Mouse (Mus musculus): ENCODE measurements around the gene Gm28051. TPM values are rescaled to one million over a fixed set of nuclear protein-coding genes. Genes with fewer than 3 reads are reported as not detected.

Gene Gm28051
- polyA plus RNA-seq, 1 experiment from 2014 or later: not detected

DNA sequence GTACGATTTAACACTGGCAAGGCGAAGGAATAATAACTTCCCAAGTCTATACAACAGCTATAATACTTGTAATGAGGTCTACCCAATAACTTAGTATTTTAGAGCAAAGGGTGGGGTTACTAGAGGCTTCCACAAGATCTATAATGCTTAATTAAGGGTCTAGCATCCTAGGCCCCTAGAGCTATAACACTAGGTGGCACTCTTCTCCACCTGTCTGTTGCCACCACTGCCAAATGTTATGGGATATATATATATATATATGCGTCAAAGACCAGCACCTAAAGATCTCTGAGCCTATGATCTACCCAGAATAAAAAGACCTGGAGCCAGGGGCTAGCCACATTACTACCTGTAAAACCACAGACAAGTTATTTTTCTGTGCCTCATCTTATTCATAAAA lies 17.3 kb downstream of the Gm28051 start:
- Histone ChIP-seq H3K4me2 (replicated peaks) (no peak overlapping the region), H3K27me3 (no peaks in the 10 kb centered on the region), H3K9ac (no peak overlapping the region), H3K9me3 (no peaks in the 10 kb centered on the region), H3K4me1 (peaks cover 17% of the 10 kb centered on the region), H3K4me3 (no peak overlapping the region), H3K36me3 (0 out of 2 replicates have a peak, but pooled peaks cover 2% of the 10 kb centered on the region), H3K27ac (no peak overlapping the region)
- ATAC-seq (ENCODE audit: insufficient number of reproducible peaks, insufficient read depth, low FRiP score, low TSS enrichment): no peak
- 69% methylated on average over 3 of the region's 3 CpGs for WGBS

DNA sequence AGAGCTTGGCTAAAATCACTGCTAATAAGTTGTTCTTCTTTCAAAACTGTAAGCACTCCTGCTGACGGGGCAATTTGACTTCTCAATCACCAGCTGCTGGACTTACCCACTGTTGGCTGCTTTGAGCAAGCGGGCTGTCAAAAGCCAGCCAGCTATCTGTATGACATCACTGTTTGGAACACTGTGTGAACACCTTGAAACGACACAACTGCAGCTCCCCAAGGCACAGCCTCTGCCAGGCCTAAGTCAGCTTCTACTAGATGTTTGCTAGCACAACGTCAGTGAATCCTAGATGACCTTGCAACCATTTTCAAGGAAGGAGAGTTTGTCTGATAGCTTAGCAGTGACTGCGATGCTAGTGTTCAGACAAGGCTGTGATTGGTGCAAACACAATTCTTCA lies 18.5 kb downstream of the Gm28051 start:
- Histone ChIP-seq H3K36me3 (0 out of 2 replicates have a peak, but pooled peaks cover 2% of the 10 kb centered on the region), H3K9me3 (no peaks in the 10 kb centered on the region), H3K4me1 (peaks cover 9% of the 10 kb centered on the region), H3K4me3 (no peak overlapping the region), H3K27ac (no peak overlapping the region), H3K9ac (no peak overlapping the region), H3K27me3 (no peaks in the 10 kb centered on the region), H3K4me2 (replicated peaks) (no peak overlapping the region)
- ATAC-seq (ENCODE audit: insufficient number of reproducible peaks, insufficient read depth, low FRiP score, low TSS enrichment): no peak
- WGBS: 84% methylated on average over 5 of the region's 5 CpGs

DNA sequence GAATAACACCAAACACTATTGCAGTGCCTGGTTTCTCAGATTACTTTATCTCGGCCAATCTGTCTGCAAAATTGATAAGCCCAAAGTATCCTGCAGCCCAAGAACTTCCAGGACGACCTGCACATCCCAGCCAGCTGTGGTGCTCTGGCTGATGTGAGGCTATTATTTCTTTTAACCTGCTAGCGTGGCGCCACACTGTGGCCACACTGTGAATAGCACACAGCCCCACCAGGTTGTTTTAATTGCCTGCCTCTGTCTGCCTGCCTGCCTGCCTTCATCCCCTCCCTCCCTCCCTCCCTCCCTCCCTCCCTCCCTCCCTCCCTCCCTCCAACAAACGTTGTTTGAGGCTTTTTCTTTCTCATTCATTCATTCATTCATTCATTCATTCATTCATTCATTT lies 24.2 kb downstream of the Gm28051 start:
- WGBS: 14% methylated on average over 4 of the region's 5 CpGs
- Histone ChIP-seq H3K36me3 (no peaks in the 10 kb centered on the region), H3K27me3 (no peaks in the 10 kb centered on the region), H3K9ac (no peak overlapping the region), H3K4me2 (replicated peaks) (no peak overlapping the region), H3K4me1 (peaks cover 17% of the 10 kb centered on the region; the same call in 1 of the 2 replicates), H3K9me3 (no peaks in the 10 kb centered on the region), H3K4me3 (no peak overlapping the region), H3K27ac (no peak overlapping the region)
- ATAC-seq (ENCODE audit: insufficient number of reproducible peaks, insufficient read depth, low FRiP score, low TSS enrichment): no peak

DNA sequence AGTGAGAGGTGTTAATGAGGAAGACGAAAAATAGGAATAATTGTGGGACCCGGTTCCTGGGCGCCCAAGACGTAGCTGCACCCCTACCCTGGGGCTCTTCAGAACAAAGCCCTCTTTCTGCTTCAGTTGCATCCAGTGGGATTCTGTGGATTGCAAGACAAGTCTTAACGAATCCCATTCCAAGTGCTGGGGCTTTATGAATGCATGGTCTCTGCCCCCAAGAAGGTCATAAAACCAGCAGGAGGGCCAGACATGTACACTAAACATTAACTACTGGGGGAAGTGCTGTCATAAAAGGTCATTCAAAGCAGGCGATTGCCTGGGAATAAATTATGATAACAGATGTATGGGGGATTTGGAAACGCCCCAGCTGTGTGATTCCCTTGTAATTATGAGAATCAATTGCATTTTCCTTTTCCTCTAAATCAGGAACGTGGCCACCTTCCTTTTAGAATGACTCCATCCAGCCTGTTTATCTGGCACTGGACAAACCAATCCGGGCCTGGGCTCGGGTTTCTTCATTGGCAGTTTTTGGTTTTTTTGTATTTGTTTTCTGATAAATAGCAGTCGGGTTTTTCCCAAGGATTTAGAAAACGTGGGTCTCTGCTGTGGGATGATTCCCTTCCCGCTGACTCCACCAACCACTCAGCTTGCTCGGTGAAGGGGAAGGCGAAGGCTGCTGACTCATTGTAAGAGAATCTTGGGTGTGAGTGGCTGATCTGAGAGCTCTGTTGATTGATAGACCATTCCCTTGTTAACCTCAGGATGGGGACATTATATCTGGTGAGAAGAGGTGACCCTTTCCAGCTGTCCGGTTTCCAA lies 26.6 kb downstream of the Gm28051 start:
- peak overlapping the region; percentile 43 for H3K4me2 ChIP-seq (replicated peaks)
- peak; percentile 18; the same call in 1 of the 2 replicates for ATAC-seq (ENCODE audit: insufficient number of reproducible peaks, insufficient read depth, low FRiP score, low TSS enrichment)
- 0 out of 2 replicates have a peak overlapping the region, but pooled peaks have one; percentile 4 for H3K4me3 ChIP-seq
- 42% methylated on average over 16 of the region's 16 CpGs for WGBS
- H3K4me1 ChIP-seq: peaks cover 17% of the 10 kb centered on the region; the same call in 1 of the 2 replicates
- H3K9ac ChIP-seq: no peak overlapping the region
- no peaks in the 10 kb centered on the region for H3K36me3 ChIP-seq
- no peaks in the 10 kb centered on the region for H3K9me3 ChIP-seq
- H3K27ac ChIP-seq: peak overlapping the region; percentile 86
- no peaks in the 10 kb centered on the region for H3K27me3 ChIP-seq

DNA sequence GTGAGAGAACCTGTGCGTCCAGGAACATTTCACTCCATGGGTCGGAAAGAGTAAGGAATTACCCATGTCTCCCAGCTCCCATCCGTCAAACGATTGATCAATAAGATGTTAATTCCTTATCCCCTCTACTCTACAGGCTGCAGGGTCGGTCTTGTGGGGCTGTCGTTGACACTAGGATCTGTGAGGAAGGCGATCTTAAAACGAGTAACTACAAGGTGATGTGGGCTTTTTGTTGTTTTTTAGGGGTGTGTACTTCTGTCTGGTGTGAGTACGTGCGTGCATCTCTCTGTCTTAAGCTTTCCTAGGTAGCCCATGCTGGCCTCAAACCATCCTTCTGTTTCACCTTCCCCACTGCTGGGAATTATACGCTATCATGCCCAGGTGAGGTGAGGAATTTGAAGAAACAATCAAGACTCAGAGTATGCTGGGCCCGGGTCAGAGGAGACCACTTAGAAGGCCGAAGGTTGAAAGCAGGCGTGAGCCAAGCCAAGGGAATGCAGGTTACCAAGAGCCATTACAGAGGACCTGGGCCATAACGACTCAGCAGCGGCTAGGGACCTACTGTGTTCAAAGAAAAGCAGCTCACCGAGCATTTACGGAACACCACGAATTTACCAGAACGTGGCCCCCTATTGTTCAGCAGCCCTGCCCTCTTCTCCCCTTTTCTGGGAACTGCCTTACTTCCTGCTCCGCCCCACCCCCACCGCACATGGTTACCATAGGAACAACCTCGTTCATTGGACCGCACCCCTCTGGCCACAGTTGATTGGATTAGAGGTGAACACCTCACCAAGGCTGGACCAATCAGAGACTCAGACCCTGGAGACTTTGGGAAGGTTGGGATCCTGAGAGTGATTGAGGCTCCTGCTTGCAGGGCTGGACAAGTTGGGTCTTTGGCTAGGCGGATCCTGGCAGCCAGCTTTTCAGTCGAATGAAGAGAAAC lies 27.4 kb downstream of the Gm28051 start:
- Histone ChIP-seq H3K27ac (peak overlapping the region; percentile 86), H3K4me3 (0 out of 2 replicates have a peak overlapping the region, but pooled peaks have one; percentile 9), H3K27me3 (no peaks in the 10 kb centered on the region), H3K4me1 (peaks cover 19% of the 10 kb centered on the region; the same call in 1 of the 2 replicates), H3K4me2 (replicated peaks) (peak overlapping the region; percentile 43), H3K36me3 (no peaks in the 10 kb centered on the region), H3K9me3 (no peaks in the 10 kb centered on the region), H3K9ac (no peak overlapping the region)
- peak; percentile 92 for ATAC-seq (ENCODE audit: insufficient number of reproducible peaks, insufficient read depth, low FRiP score, low TSS enrichment)
- 35% methylated on average over 26 of the region's 26 CpGs for WGBS

DNA sequence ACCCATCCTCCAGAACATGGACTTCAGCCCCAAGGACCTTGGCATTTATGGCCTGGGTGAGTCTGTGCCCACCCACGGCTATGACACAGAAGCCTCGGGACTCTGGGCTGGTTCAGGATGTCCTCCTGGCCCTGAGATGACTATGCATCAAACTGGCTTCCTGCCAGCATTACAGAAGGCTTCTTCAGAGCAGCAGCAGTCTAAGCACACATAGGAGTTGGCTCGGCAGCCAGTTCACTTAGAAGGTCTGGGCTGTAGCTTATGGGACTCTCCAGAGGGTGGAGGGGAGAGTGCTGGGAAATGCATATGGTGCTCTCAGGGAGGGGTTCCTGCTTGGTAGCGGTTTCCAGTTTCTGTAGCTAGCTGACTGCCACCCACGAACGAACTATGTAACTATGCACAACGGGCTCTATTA lies 31.8 kb downstream of the Gm28051 start:
- Histone ChIP-seq H3K9ac (no peak overlapping the region), H3K27ac (no peak overlapping the region), H3K9me3 (no peaks in the 10 kb centered on the region), H3K4me1 (peaks cover 11% of the 10 kb centered on the region; the same call in 1 of the 2 replicates), H3K4me2 (replicated peaks) (no peak overlapping the region), H3K4me3 (no peak overlapping the region), H3K27me3 (no peaks in the 10 kb centered on the region), H3K36me3 (no peaks in the 10 kb centered on the region)
- ATAC-seq (ENCODE audit: insufficient number of reproducible peaks, insufficient read depth, low FRiP score, low TSS enrichment): no peak
- 73% methylated on average over 7 of the region's 7 CpGs for WGBS

DNA sequence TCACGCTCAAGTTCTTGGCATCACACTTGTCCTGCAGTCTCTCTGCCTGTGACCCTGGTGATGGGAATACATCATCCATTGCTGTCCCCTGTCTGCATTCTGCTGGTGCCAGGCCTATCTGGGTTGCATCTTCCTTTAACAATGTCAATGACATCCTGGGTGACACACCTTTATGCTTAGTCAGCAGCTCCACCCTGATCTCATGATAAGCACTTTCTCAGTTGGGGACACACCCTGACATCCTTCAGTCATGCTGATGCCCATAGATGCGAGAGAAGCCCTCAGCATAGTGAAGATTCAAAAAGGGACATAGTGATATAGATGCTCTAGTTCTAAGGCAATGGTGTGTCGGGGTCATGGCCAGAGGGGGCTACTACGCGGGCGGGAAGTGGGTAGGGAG lies 32.4 kb downstream of the Gm28051 start:
- no peak overlapping the region for H3K4me2 ChIP-seq (replicated peaks)
- H3K9me3 ChIP-seq: no peaks in the 10 kb centered on the region
- H3K36me3 ChIP-seq: no peaks in the 10 kb centered on the region
- H3K27me3 ChIP-seq: no peaks in the 10 kb centered on the region
- ATAC-seq (ENCODE audit: insufficient number of reproducible peaks, insufficient read depth, low FRiP score, low TSS enrichment): no peak
- no peak overlapping the region for H3K9ac ChIP-seq
- H3K4me3 ChIP-seq: no peak overlapping the region
- H3K4me1 ChIP-seq: 0 out of 2 replicates have a peak, but pooled peaks cover 7% of the 10 kb centered on the region
- 91% methylated on average over 6 of the region's 6 CpGs for WGBS
- no peak overlapping the region for H3K27ac ChIP-seq

DNA sequence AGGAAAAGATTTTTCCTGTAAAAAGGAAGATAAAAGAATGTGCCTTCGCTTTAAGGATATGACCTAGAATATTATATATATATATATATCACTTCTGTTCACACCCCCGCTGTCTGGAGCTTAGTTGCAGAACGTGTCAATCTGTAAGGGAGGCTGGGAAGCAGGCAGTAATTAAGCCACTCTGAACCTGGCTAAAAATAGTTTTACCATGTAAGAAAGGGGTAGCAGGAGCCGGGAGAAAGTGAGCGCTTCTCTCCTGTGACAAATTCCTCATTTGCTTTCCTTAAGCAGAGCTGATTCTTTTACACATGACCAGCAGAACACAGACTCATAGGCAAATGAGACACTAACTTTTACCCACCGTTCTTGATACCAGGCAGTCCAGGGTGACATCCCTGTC lies 33.7 kb downstream of the Gm28051 start:
- H3K9ac ChIP-seq: no peak overlapping the region
- H3K36me3 ChIP-seq: no peaks in the 10 kb centered on the region
- no peak overlapping the region for H3K4me2 ChIP-seq (replicated peaks)
- H3K27me3 ChIP-seq: no peaks in the 10 kb centered on the region
- peaks cover 6% of the 10 kb centered on the region; the same call in 1 of the 2 replicates for H3K4me1 ChIP-seq
- WGBS: 64% methylated on average over 6 of the region's 6 CpGs
- H3K27ac ChIP-seq: no peak overlapping the region
- no peaks in the 10 kb centered on the region for H3K9me3 ChIP-seq
- H3K4me3 ChIP-seq: no peak overlapping the region
- ATAC-seq (ENCODE audit: insufficient number of reproducible peaks, insufficient read depth, low FRiP score, low TSS enrichment): no peak

DNA sequence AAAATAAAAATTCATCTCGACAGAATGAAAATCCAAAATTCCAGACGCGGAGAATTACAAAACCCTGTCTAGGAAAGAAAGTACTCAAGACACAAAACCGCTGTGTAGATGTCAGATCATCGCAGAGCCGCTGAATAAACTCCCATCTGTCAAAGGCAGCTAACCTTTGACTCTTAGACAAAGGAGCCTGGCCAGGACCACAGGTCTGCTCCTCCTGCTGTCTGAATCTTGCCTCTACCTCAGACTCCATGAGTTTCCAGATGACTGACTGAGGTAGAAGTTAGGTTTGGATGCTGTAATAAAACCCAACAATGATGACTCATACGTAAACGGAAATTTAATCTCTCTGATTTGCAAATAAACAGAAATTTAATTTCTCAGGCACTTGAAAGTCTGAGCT lies 34.6 kb downstream of the Gm28051 start:
- ATAC-seq (ENCODE audit: insufficient number of reproducible peaks, insufficient read depth, low FRiP score, low TSS enrichment): no peak
- Histone ChIP-seq H3K9ac (no peak overlapping the region), H3K9me3 (no peaks in the 10 kb centered on the region), H3K4me1 (peaks cover 6% of the 10 kb centered on the region; the same call in 1 of the 2 replicates), H3K36me3 (no peaks in the 10 kb centered on the region), H3K4me3 (no peak overlapping the region), H3K4me2 (replicated peaks) (no peak overlapping the region), H3K27ac (no peak overlapping the region), H3K27me3 (no peaks in the 10 kb centered on the region)
- 72% methylated on average over 8 of the region's 8 CpGs for WGBS

DNA sequence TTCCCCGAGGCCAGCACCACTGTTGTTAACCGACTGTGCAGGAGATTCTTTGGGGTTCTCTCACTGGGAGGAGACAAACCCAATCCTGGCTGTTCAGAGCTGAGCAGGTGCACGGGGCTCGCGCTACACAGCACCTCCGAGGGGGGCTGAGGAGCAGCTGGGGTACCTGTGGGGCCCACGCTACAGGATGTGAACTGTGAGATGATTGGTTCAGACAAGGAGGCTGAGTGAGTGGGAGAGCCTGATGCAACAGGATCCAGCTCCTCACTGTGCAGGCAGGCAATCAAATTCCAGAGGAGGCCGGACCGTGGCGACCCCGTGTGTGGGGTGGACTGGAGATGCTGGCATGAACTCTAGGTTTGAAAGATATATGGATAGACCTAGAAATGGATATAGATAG lies 35.1 kb downstream of the Gm28051 start:
- WGBS: 48% methylated on average over 11 of the region's 11 CpGs
- no peak for ATAC-seq (ENCODE audit: insufficient number of reproducible peaks, insufficient read depth, low FRiP score, low TSS enrichment)
- Histone ChIP-seq H3K4me2 (replicated peaks) (no peak overlapping the region), H3K4me1 (peaks cover 6% of the 10 kb centered on the region; the same call in 1 of the 2 replicates), H3K27ac (no peak overlapping the region), H3K4me3 (no peak overlapping the region), H3K9ac (no peak overlapping the region), H3K36me3 (no peaks in the 10 kb centered on the region), H3K9me3 (no peaks in the 10 kb centered on the region), H3K27me3 (no peaks in the 10 kb centered on the region)

DNA sequence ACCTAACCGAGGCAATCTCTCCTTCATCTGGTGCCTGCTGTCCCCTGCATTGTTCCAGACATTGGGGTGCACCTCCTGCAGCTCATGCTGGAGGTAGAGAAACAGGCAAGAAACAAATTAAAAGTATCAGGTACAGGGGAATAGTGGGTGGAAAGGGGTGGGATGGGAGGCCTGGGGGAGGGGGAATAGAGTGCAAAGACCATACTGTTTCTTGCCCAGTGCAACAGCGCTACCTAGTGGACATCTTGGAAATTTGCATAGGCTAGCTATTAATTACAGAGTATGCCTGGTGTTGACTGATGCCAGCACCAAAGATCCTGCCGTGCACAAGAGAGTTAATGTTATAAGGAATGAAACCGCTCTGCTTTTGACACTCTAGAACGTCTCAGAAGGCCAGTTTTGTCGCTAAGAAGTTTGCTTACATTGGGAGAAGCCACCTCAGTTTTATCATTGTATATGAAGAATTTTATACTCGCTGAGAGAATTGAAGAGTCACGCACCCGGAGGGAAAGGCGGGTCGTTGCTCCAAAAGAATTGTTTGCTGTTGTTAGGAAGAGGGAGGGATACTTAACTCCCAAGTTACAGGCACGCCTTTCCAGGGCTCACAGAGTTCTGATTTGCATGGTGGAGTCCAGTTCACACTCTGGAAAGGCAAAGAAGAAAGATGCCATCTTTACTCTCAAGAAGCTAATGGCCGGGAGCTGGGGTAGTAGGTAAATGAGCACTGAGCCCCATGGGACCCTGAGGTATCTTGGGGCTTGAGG lies 37.8 kb downstream of the Gm28051 start:
- WGBS: 29% methylated on average over 13 of the region's 13 CpGs
- Histone ChIP-seq H3K4me3 (no peak overlapping the region), H3K9me3 (no peaks in the 10 kb centered on the region), H3K9ac (no peak overlapping the region), H3K27me3 (no peaks in the 10 kb centered on the region), H3K4me2 (replicated peaks) (no peak overlapping the region), H3K4me1 (peaks cover 3% of the 10 kb centered on the region; the same call in 1 of the 2 replicates), H3K36me3 (no peaks in the 10 kb centered on the region), H3K27ac (no peak overlapping the region)
- ATAC-seq (ENCODE audit: insufficient number of reproducible peaks, insufficient read depth, low FRiP score, low TSS enrichment): no peak

All from embryonic facial prominence, embryonic 12.5 days (tissue).